Mouse (Mus musculus) olfactory bulb, adult 2 months (tissue): ENCODE measurements around the gene Pnn. TPM values are rescaled to one million over a fixed set of nuclear protein-coding genes. Genes with fewer than 3 reads are reported as not detected.

Source experiments
- H3K27ac ChIP-seq: fragments of 200-500 bp; 2 replicates; pipeline ENCODE4 v1.5.1; 2012; ENCODE audit warnings: low read depth, low read length; ENCODE audit not compliant: insufficient read depth
- H3K4me1 ChIP-seq: fragments of 200-500 bp; 2 replicates; pipeline ENCODE4 v1.6.1; 2012; ENCODE audit warnings: low read length; ENCODE audit not compliant: control insufficient read depth, insufficient read depth
- H3K4me3 ChIP-seq: fragments of 200-500 bp; 2 replicates; pipeline ENCODE4 v1.5.1; 2012; ENCODE audit warnings: mild to moderate bottlenecking, low read depth, low read length, moderate library complexity; ENCODE audit not compliant: insufficient read depth
- CTCF ChIP-seq: fragments of 200-500 bp; IDR thresholded peaks from 2 replicates; pipeline ENCODE4 v1.5.1; 2012; ENCODE audit warnings: low read depth, mild to moderate bottlenecking, low read length, moderate library complexity; ENCODE audit not compliant: insufficient read depth
- POLR2A ChIP-seq: fragments of 200-500 bp; IDR thresholded peaks from 2 replicates; pipeline ENCODE4 v1.6.1; 2012; ENCODE audit warnings: mild to moderate bottlenecking, low read depth, low read length, moderate library complexity; ENCODE audit not compliant: insufficient read depth
- WGBS: fragments of 180-500 bp; shearing (Covaris S2); methylation state at CpG from one replicate; pipeline ENCODE4 v1.1.7; 2018; 5-methylcytosine and 5-hydroxymethylcytosine counted together
- polyA plus RNA-seq: library from polyadenylated mRNA; stranded (reverse); fragments of >200 nt; gene quantifications from 2 replicates; pipeline ENCODE4 v1.2.4, GENCODE M21; 2012; ENCODE audit warnings: low replicate concordance; ENCODE audit not compliant: missing spikeins, insufficient read depth, insufficient read length

The Pnn gene
- polyA plus RNA-seq = 140 and 742 TPM in 2 replicates

- WGBS = under 1% methylated on average over 43 of the region's 43 CpGs
- H3K4me1 ChIP-seq = no peaks in the 10 kb centered on the region
- H3K27ac ChIP-seq = peak within 1 kb of the TSS; percentile 98
- peak within 1 kb of the TSS; percentile 96 for H3K4me3 ChIP-seq
- peak; percentile 89 for TF ChIP-seq POLR2A
- TF ChIP-seq CTCF = no peak
These were observed at the start of gene Pnn for GRCm38 (mm10) chr12:59066448-59067077. Gene Pnn, plus strand, starts transcription at chr12:59066884.

- H3K4me3 ChIP-seq = no peak overlapping the region
- no peaks in the 10 kb centered on the region for H3K4me1 ChIP-seq
- 88% methylated on average over 8 of the region's 8 CpGs for WGBS
- no peak for TF ChIP-seq POLR2A
- TF ChIP-seq CTCF = no peak
- no peak overlapping the region for H3K27ac ChIP-seq
These were observed 48.7 kb upstream of the Pnn start for GRCm38 (mm10) chr12:59017970-59018369.

GRCm38 (mm10) chr12:59019891-59020290 is 46.8 kb upstream of the Pnn start:
- Histone ChIP-seq H3K4me1 (no peaks in the 10 kb centered on the region), H3K27ac (no peak overlapping the region), H3K4me3 (no peak overlapping the region)
- TF ChIP-seq POLR2A (no peak), CTCF (no peak)
- 90% methylated on average over 2 of the region's 2 CpGs for WGBS

GRCm38 (mm10) chr12:59021306-59021705 is 45.4 kb upstream of the Pnn start:
- 87% methylated on average over 4 of the region's 4 CpGs for WGBS
- no peak for TF ChIP-seq CTCF
- no peak for TF ChIP-seq POLR2A
- Histone ChIP-seq H3K4me1 (no peaks in the 10 kb centered on the region), H3K4me3 (no peak overlapping the region), H3K27ac (no peak overlapping the region)

- TF ChIP-seq POLR2A (no peak), CTCF (no peak)
- no peak overlapping the region for H3K4me3 ChIP-seq
- no peak overlapping the region for H3K27ac ChIP-seq
- no peaks in the 10 kb centered on the region for H3K4me1 ChIP-seq
- WGBS = 73% methylated on average over 5 of the region's 5 CpGs
These were observed 34.6 kb upstream of the Pnn start for GRCm38 (mm10) chr12:59032101-59032500.

GRCm38 (mm10) chr12:59039162-59039970 is 27.3 kb upstream of the Pnn start:
- Histone ChIP-seq H3K4me3 (no peak overlapping the region), H3K4me1 (0 out of 2 replicates have a peak, but pooled peaks cover 3% of the 10 kb centered on the region), H3K27ac (no peak overlapping the region)
- TF ChIP-seq POLR2A (no peak), CTCF (no peak)
- WGBS = 70% methylated on average over 10 of the region's 10 CpGs

- WGBS = 15% methylated on average over 23 of the region's 23 CpGs
- no peak overlapping the region for H3K27ac ChIP-seq
- H3K4me1 ChIP-seq = 0 out of 2 replicates have a peak, but pooled peaks cover 3% of the 10 kb centered on the region
- no peak overlapping the region for H3K4me3 ChIP-seq
- no peak for TF ChIP-seq POLR2A
- no peak for TF ChIP-seq CTCF
These were observed 26.5 kb upstream of the Pnn start for GRCm38 (mm10) chr12:59039971-59040844.

GRCm38 (mm10) chr12:59040851-59041250 is 25.8 kb upstream of the Pnn start:
- no peak for TF ChIP-seq POLR2A
- TF ChIP-seq CTCF = no peak
- 0 out of 2 replicates have a peak, but pooled peaks cover 3% of the 10 kb centered on the region for H3K4me1 ChIP-seq
- no peak overlapping the region for H3K4me3 ChIP-seq
- WGBS = 34% methylated on average over 7 of the region's 7 CpGs
- no peak overlapping the region for H3K27ac ChIP-seq

- no peak for TF ChIP-seq POLR2A
- TF ChIP-seq CTCF = no peak
- 94% methylated on average over 3 of the region's 3 CpGs for WGBS
- Histone ChIP-seq H3K4me3 (no peak overlapping the region), H3K27ac (no peak overlapping the region), H3K4me1 (peaks cover 3% of the 10 kb centered on the region; the same call in 1 of the 2 replicates)
These were observed 14.2 kb upstream of the Pnn start for GRCm38 (mm10) chr12:59052470-59052869.
